Mouse (Mus musculus): ENCODE data around the gene Dhrs7b. TPM values are rescaled to one million over a fixed set of nuclear protein-coding genes. Genes with fewer than 3 reads are reported as not detected.

The Dhrs7b gene
- polyA plus RNA-seq, 1 experiment from 2014 or later, result 13.5 TPM

- H3K27ac ChIP-seq, result no peak overlapping the region
- H3K36me3 ChIP-seq (ENCODE audit: inconsistent target), result no peaks in the 10 kb centered on the region
- no peak overlapping the region for H3K4me3 ChIP-seq (ENCODE audit: inconsistent target)
- 38% methylated on average over 2 of the region's 2 CpGs for WGBS (ENCODE audit: missing documents)
- no peaks in the 10 kb centered on the region for H3K79me2 ChIP-seq (ENCODE audit: inconsistent target)
Measured at GRCm38 (mm10) chr11:60823771-60824170, 6.7 kb upstream of the Dhrs7b start.

GRCm38 (mm10) chr11:60825191-60825590, 5.2 kb upstream of the Dhrs7b start:
- H3K4me3 ChIP-seq (ENCODE audit: inconsistent target), result no peak overlapping the region
- no peaks in the 10 kb centered on the region for H3K79me2 ChIP-seq (ENCODE audit: inconsistent target)
- no peak overlapping the region for H3K27ac ChIP-seq
- WGBS (ENCODE audit: missing documents), result 97% methylated on average over 3 of the region's 3 CpGs
- H3K36me3 ChIP-seq (ENCODE audit: inconsistent target), result no peaks in the 10 kb centered on the region

- 13% methylated on average over 1 of the region's 1 CpGs for WGBS (ENCODE audit: missing documents)
- Histone ChIP-seq H3K27ac (no peak overlapping the region), H3K4me3 (ENCODE audit: inconsistent target) (no peak overlapping the region), H3K79me2 (ENCODE audit: inconsistent target) (peaks cover 10% of the 10 kb centered on the region), H3K36me3 (ENCODE audit: inconsistent target) (no peaks in the 10 kb centered on the region)
Measured at GRCm38 (mm10) chr11:60826700-60827099, 3.7 kb upstream of the Dhrs7b start.

GRCm38 (mm10) chr11:60827241-60827945, 3.0 kb upstream of the Dhrs7b start:
- WGBS (ENCODE audit: missing documents), result 78% methylated on average over 4 of the region's 4 CpGs
- H3K36me3 ChIP-seq (ENCODE audit: inconsistent target), result no peaks in the 10 kb centered on the region
- H3K27ac ChIP-seq, result no peak overlapping the region
- no peak overlapping the region for H3K4me3 ChIP-seq (ENCODE audit: inconsistent target)
- peaks cover 17% of the 10 kb centered on the region for H3K79me2 ChIP-seq (ENCODE audit: inconsistent target)

- Histone ChIP-seq H3K4me3 (ENCODE audit: inconsistent target) (no peak overlapping the region), H3K36me3 (ENCODE audit: inconsistent target) (no peaks in the 10 kb centered on the region), H3K79me2 (ENCODE audit: inconsistent target) (peaks cover 32% of the 10 kb centered on the region), H3K27ac (no peak overlapping the region)
- WGBS (ENCODE audit: missing documents), result 20% methylated on average over 2 of the region's 2 CpGs
Measured at GRCm38 (mm10) chr11:60828903-60829302, 1.5 kb upstream of the Dhrs7b start.

- no peaks in the 10 kb centered on the region for H3K36me3 ChIP-seq (ENCODE audit: inconsistent target)
- WGBS (ENCODE audit: missing documents), result 98% methylated on average over 6 of the region's 6 CpGs
- H3K79me2 ChIP-seq (ENCODE audit: inconsistent target), result peaks cover 78% of the 10 kb centered on the region
- no peak overlapping the region for H3K27ac ChIP-seq
- no peak overlapping the region for H3K4me3 ChIP-seq (ENCODE audit: inconsistent target)
Measured at GRCm38 (mm10) chr11:60836897-60837296, 6.5 kb downstream of the Dhrs7b start.

DNA sequence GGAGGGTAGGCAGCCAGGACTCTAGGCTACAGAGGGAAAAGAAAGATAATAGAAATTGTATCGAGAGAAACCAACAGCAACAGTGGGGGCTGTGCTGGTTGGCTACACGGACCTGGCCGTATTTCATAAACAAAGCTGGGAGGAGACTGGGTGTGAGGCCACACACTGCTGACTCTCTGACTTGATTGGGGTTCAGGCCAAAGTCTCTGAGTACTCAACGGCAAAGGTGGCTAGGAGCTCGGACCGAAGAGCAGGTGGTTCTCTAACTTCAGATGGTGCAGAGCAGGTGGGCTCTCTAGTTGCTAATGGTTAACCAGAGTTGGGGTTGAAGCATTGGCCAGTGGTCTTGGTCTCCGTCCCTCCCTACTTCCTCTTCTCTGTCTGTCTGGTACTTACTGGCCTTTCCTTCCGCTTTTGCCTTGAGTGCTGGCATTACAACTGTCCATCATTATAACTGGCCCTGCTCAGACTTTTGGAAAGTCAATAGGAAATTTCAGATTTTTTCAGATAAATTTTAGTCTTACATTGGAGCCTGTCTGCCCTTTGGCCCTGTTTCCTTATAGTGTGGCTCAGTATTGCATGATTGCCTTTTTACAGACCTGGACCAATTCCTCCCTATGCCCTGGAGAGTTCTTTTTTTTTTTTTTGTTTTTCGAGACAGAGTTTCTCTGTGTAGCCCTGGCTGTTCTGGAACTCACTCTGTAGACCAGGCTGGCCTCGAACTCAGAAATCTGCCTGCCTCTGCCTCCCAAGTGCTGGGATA, 7.4 kb downstream of the Dhrs7b start:
- H3K79me2 ChIP-seq (ENCODE audit: inconsistent target), result peaks cover 78% of the 10 kb centered on the region
- no peak overlapping the region for H3K4me3 ChIP-seq (ENCODE audit: inconsistent target)
- H3K27ac ChIP-seq, result peak overlapping the region; percentile 42
- 59% methylated on average over 9 of the region's 10 CpGs for WGBS (ENCODE audit: missing documents)
- no peaks in the 10 kb centered on the region for H3K36me3 ChIP-seq (ENCODE audit: inconsistent target)

DNA sequence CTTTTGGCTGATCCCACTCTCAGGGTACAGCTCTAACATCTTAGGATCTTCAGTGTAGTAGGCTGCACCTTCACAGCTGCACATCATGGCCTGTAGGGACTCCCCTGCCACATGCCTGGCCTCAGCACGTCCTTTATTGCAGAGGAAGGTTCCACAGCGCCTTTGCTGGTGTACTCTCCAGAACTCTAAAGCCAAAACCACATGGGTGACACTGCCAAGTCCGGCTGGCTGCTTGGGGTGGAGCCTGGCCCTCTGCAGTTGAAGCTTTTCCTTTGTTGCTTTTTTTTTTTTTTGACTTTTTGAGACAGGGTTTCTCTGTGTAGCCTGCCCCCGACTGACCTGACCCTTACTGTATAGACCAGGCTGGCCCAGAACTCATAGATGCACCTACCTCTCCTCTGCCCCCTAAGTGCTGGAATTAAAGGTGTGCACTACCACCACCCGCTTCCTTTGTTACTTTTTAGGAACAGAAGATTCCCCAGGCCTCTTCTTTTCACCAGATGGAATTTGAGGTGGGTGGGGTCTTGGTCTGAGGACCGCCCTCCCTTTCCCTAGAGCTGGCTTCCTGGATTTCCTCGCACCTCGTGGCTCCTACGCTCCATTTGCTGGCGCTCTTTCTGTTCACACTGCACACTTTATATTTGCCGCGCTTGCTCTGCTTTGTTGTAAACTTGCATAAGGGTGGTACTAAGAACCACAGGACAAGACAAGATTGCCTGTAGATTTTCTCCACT, 11.2 kb downstream of the Dhrs7b start:
- Histone ChIP-seq H3K4me3 (ENCODE audit: inconsistent target) (no peak overlapping the region), H3K27ac (no peak overlapping the region), H3K36me3 (ENCODE audit: inconsistent target) (0 out of 2 replicates have a peak, but pooled peaks cover 10% of the 10 kb centered on the region), H3K79me2 (ENCODE audit: inconsistent target) (peaks cover 63% of the 10 kb centered on the region)
- 60% methylated on average over 12 of the region's 12 CpGs for WGBS (ENCODE audit: missing documents)

GRCm38 (mm10) chr11:60843412-60843811, 13.0 kb downstream of the Dhrs7b start:
- H3K36me3 ChIP-seq (ENCODE audit: inconsistent target), result peaks cover 12% of the 10 kb centered on the region; the same call in 1 of the 2 replicates
- H3K4me3 ChIP-seq (ENCODE audit: inconsistent target), result no peak overlapping the region
- 95% methylated on average over 5 of the region's 5 CpGs for WGBS (ENCODE audit: missing documents)
- no peak overlapping the region for H3K27ac ChIP-seq
- H3K79me2 ChIP-seq (ENCODE audit: inconsistent target), result peaks cover 48% of the 10 kb centered on the region; the same call in 1 of the 2 replicates

- WGBS (ENCODE audit: missing documents), result 96% methylated on average over 5 of the region's 5 CpGs
- Histone ChIP-seq H3K4me3 (ENCODE audit: inconsistent target) (no peak overlapping the region), H3K79me2 (ENCODE audit: inconsistent target) (peaks cover 32% of the 10 kb centered on the region; the same call in 1 of the 2 replicates), H3K36me3 (ENCODE audit: inconsistent target) (peaks cover 22% of the 10 kb centered on the region; the same call in 1 of the 2 replicates), H3K27ac (0 out of 2 replicates have a peak overlapping the region, but pooled peaks have one; percentile 7)
Measured at GRCm38 (mm10) chr11:60845415-60845814, 15.0 kb downstream of the Dhrs7b start.

DNA sequence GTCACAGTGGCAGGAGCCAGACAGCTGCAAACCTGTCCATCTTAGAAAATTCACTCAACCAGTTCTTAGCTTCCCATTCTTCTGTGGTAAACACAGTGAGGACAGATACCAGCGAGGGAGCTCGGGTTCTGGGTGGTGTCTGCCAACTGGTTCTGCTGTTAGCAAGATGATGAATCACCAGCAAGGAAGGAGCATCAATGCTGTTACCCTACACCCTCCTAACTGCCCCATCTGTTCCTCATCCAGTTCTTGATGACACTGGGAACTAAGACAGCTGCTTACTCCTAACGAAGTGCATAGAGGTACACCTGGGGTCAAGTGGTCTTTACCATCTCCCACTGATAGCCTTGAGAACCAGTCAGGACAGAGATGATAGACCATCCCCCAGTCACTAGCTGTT, 26.2 kb downstream of the Dhrs7b start:
- H3K4me3 ChIP-seq (ENCODE audit: inconsistent target), result no peak overlapping the region
- H3K36me3 ChIP-seq (ENCODE audit: inconsistent target), result peaks cover 63% of the 10 kb centered on the region
- no peak overlapping the region for H3K27ac ChIP-seq
- WGBS (ENCODE audit: missing documents), result 87% methylated on average over 3 of the region's 3 CpGs
- H3K79me2 ChIP-seq (ENCODE audit: inconsistent target), result peaks cover under 1% of the 10 kb centered on the region; the same call in 1 of the 2 replicates

DNA sequence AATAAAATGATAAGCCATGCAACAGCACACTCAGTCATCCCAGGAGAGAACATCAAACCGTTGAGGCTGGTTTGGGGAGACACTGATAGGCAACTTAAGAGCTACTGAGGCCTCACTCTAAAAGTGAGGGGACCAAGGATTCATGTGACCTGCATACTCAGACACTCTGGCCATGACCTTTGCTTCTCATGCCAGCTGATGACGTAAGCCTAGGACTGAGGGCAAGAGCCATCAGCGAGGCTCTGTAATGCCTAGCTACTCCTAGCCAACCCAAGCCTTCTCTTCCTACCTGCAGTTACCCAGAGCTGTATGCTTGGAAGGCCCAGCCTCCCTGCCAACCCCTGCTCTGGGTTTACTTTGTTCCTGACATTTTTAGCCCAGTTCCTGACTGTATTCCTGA, 31.6 kb downstream of the Dhrs7b start:
- 93% methylated on average over 3 of the region's 3 CpGs for WGBS (ENCODE audit: missing documents)
- Histone ChIP-seq H3K27ac (no peak overlapping the region), H3K79me2 (ENCODE audit: inconsistent target) (peaks cover 55% of the 10 kb centered on the region), H3K36me3 (ENCODE audit: inconsistent target) (peaks cover 36% of the 10 kb centered on the region), H3K4me3 (ENCODE audit: inconsistent target) (no peak overlapping the region)

GRCm38 (mm10) chr11:60863196-60863595, 32.8 kb downstream of the Dhrs7b start:
- no peak overlapping the region for H3K4me3 ChIP-seq (ENCODE audit: inconsistent target)
- peaks cover 67% of the 10 kb centered on the region for H3K79me2 ChIP-seq (ENCODE audit: inconsistent target)
- H3K27ac ChIP-seq, result no peak overlapping the region
- 100% methylated on average over 4 of the region's 4 CpGs for WGBS (ENCODE audit: missing documents)
- H3K36me3 ChIP-seq (ENCODE audit: inconsistent target), result peaks cover 30% of the 10 kb centered on the region; the same call in 1 of the 2 replicates

- Histone ChIP-seq H3K79me2 (ENCODE audit: inconsistent target) (peaks cover 77% of the 10 kb centered on the region), H3K27ac (no peak overlapping the region), H3K4me3 (ENCODE audit: inconsistent target) (no peak overlapping the region), H3K36me3 (ENCODE audit: inconsistent target) (peaks cover 30% of the 10 kb centered on the region; the same call in 1 of the 2 replicates)
- WGBS (ENCODE audit: missing documents), result 96% methylated on average over 2 of the region's 2 CpGs
Measured at GRCm38 (mm10) chr11:60864166-60864565, 33.7 kb downstream of the Dhrs7b start.

All from macrophage (primary cell).